Mouse (Mus musculus) CH12F3 (cell line): Measurements from ENCODE around the gene Tmem37.

Experiments used
- in situ Hi-C: fragments of 300-500 bp; cut with MboI; formaldehyde crosslinking; loops from 2 replicates; pipeline ENCODE4 v1.14.3; 2020; ENCODE audit warnings: low sequenced_read_pairs

Tmem37 gene

GRCm38 (mm10) chr1:120073519-120074306 is at the start of gene Tmem37:
TSS of gene Tmem37 (minus strand) at chr1:120074074.
- in situ Hi-C loops: no loop called here

GRCm38 (mm10) chr1:120122634-120123383 is 48.9 kb upstream of the Tmem37 start:
- in situ Hi-C loops: no loop called here

- in situ Hi-C loops: no loop called here
These were observed 48.2 kb upstream of the Tmem37 start for GRCm38 (mm10) chr1:120121930-120122530.

GRCm38 (mm10) chr1:120120969-120121811 is 47.3 kb upstream of the Tmem37 start, which contains the start of the genes Dbi and 3110009E18Rik:
TSS of gene Dbi (minus strand) at chr1:120121078.
TSS of gene 3110009E18Rik (plus strand) at chr1:120121187.
- in situ Hi-C loops: no loop called here

- in situ Hi-C loops: no loop called here
These were observed 46.5 kb upstream of the Tmem37 start for GRCm38 (mm10) chr1:120120141-120120968.

- in situ Hi-C loops: no loop called here
These were observed 45.5 kb upstream of the Tmem37 start for GRCm38 (mm10) chr1:120119389-120119788.

- in situ Hi-C loops: no loop called here
These were observed 45.0 kb upstream of the Tmem37 start for GRCm38 (mm10) chr1:120118854-120119253.

- in situ Hi-C loops: no loop called here
These were observed 42.2 kb upstream of the Tmem37 start for GRCm38 (mm10) chr1:120116106-120116505.

GRCm38 (mm10) chr1:120115671-120116081 is 41.8 kb upstream of the Tmem37 start:
- in situ Hi-C loops: no loop called here

GRCm38 (mm10) chr1:120112251-120113187 is 38.6 kb upstream of the Tmem37 start:
- in situ Hi-C loops: no loop called here

- in situ Hi-C loops: no loop called here
These were observed 37.9 kb upstream of the Tmem37 start for GRCm38 (mm10) chr1:120111766-120112165.

- in situ Hi-C loops: no loop called here
These were observed 36.0 kb upstream of the Tmem37 start for GRCm38 (mm10) chr1:120109741-120110432.

- in situ Hi-C loops: no loop called here
These were observed 31.7 kb upstream of the Tmem37 start for GRCm38 (mm10) chr1:120105556-120105959.

GRCm38 (mm10) chr1:120101227-120101609 is 27.3 kb upstream of the Tmem37 start:
- in situ Hi-C loops: no loop called here

- in situ Hi-C loops: no loop called here
These were observed 26.8 kb upstream of the Tmem37 start for GRCm38 (mm10) chr1:120100456-120101226.

GRCm38 (mm10) chr1:120099483-120099882 is 25.6 kb upstream of the Tmem37 start:
- in situ Hi-C loops: no loop called here

- in situ Hi-C loops: no loop called here
These were observed 24.5 kb upstream of the Tmem37 start for GRCm38 (mm10) chr1:120098327-120098726.
